Mouse (Mus musculus): ENCODE results near the gene Cish. TPM values are rescaled to one million over a fixed set of nuclear protein-coding genes. Genes with fewer than 3 reads are reported as not detected.

Gene Cish
- polyA plus RNA-seq, 1 experiment from 2014 or later, result 4.4 TPM

GRCm38 (mm10) chr9:107347586-107348183, 51.9 kb downstream of the Cish start:
- no peaks in the 10 kb centered on the region for H3K36me3 ChIP-seq (ENCODE audit: control insufficient read depth, insufficient read depth, low read length)
- no peaks in the 10 kb centered on the region for H3K9me3 ChIP-seq (ENCODE audit: control insufficient read depth, low read length)
- no peak for ATAC-seq (ENCODE audit: insufficient number of reproducible peaks, low FRiP score, low TSS enrichment, low read depth)
- H3K4me2 ChIP-seq (ENCODE audit: low read depth, severe bottlenecking), result no peak overlapping the region
- H3K9ac ChIP-seq (ENCODE audit: low read length), result no peak overlapping the region
- H3K4me1 ChIP-seq (ENCODE audit: control insufficient read depth, insufficient read depth, low read length), result no peaks in the 10 kb centered on the region
- 80% methylated on average over 9 of the region's 9 CpGs for WGBS
- H3K27me3 ChIP-seq (ENCODE audit: control insufficient read depth, insufficient read depth, low read length), result no peaks in the 10 kb centered on the region
- no peak for DNase-seq (ENCODE audit: low spot score)
- H3K27ac ChIP-seq (replicated peaks; ENCODE audit: low read depth, low read length), result no peak overlapping the region
- H3K4me3 ChIP-seq (ENCODE audit: low read depth, low read length), result no peak overlapping the region

GRCm38 (mm10) chr9:107349321-107349720, 53.5 kb downstream of the Cish start:
- H3K27ac ChIP-seq (replicated peaks; ENCODE audit: low read depth, low read length), result no peak overlapping the region
- no peak for ATAC-seq (ENCODE audit: insufficient number of reproducible peaks, low FRiP score, low TSS enrichment, low read depth)
- no peak for DNase-seq (ENCODE audit: low spot score)
- no peak overlapping the region for H3K9ac ChIP-seq (ENCODE audit: low read length)
- H3K27me3 ChIP-seq (ENCODE audit: control insufficient read depth, insufficient read depth, low read length), result no peaks in the 10 kb centered on the region
- no peaks in the 10 kb centered on the region for H3K4me1 ChIP-seq (ENCODE audit: control insufficient read depth, insufficient read depth, low read length)
- 30% methylated on average over 7 of the region's 7 CpGs for WGBS
- H3K36me3 ChIP-seq (ENCODE audit: control insufficient read depth, insufficient read depth, low read length), result no peaks in the 10 kb centered on the region
- no peak overlapping the region for H3K4me2 ChIP-seq (ENCODE audit: low read depth, severe bottlenecking)
- H3K9me3 ChIP-seq (ENCODE audit: control insufficient read depth, low read length), result no peaks in the 10 kb centered on the region
- no peak overlapping the region for H3K4me3 ChIP-seq (ENCODE audit: low read depth, low read length)

Other genes starting within 250 kb of the Cish start
- gene Dock3, start 64.1 kb upstream of the Cish start, polyA plus RNA-seq (2014; fragmentation: Nextera tagmentation; extraction: Ambion mirVana), result 0.32 and 1.3 TPM in 2 replicates
- 4.9 and 5.9 TPM in 2 replicates for gene Mapkapk3, start 6.1 kb upstream of the Cish start, polyA plus RNA-seq (2014; fragmentation: Nextera tagmentation; extraction: Ambion mirVana)
- 10.0 and 10.1 TPM in 2 replicates for gene Hemk1, start 42.3 kb downstream of the Cish start, polyA plus RNA-seq (2014; fragmentation: Nextera tagmentation; extraction: Ambion mirVana)
- gene 6430571L13Rik, start 44.6 kb downstream of the Cish start, polyA plus RNA-seq (2014; fragmentation: Nextera tagmentation; extraction: Ambion mirVana), result 0.60 and 0.73 TPM in 2 replicates
- 0.12 and 0.26 TPM in 2 replicates for gene Cacna2d2, start 103.6 kb downstream of the Cish start, polyA plus RNA-seq (2014; fragmentation: Nextera tagmentation; extraction: Ambion mirVana)
- 42.8 and 47.9 TPM in 2 replicates for gene Tmem115, start 237.9 kb downstream of the Cish start, polyA plus RNA-seq (2014; fragmentation: Nextera tagmentation; extraction: Ambion mirVana)
- gene Cyb561d2, start 246.2 kb downstream of the Cish start, polyA plus RNA-seq (2014; fragmentation: Nextera tagmentation; extraction: Ambion mirVana), result 13.1 and 14.1 TPM in 2 replicates
- gene Nprl2, start 246.2 kb downstream of the Cish start, polyA plus RNA-seq (2014; fragmentation: Nextera tagmentation; extraction: Ambion mirVana), result 36.5 and 40.9 TPM in 2 replicates

Data from limb, embryonic 11.5 days (tissue).